8 mouse cellular contexts compared by ENCODE assay signal in the genomic region with DNA sequence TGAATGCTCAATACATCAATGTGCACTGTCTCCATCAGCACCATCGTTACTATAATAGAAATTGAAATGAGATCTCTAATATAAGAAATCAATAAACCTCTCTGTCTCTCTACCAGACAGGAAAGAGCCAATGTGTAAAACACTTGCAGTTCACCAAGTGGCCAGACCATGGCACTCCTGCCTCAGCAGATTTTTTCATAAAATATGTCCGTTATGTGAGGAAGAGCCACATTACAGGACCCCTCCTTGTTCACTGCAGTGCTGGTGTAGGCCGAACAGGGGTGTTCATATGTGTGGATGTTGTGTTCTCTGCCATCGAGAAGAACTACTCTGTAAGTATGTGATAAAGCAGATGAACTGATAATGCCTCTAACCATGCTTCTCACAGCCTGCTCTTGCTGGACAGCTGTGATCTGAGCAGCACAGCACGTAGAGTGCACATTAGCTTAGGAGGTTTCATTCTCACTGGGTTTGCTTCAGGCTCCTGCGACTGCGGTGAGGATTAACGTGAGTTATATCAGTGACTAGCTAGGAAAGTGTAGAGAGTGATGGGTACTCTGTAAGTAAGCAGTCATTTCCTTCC. TPM values are rescaled to one million over a fixed set of nuclear protein-coding genes. Genes with fewer than 3 reads are reported as not detected.
DNase-seq lines count a peak whose midpoint lies in the region; ATAC-seq and TF ChIP-seq lines count a peak whose summit lies in the region.
"Had no signal": no experiment of that assay in that cellular context is flagged by ENCODE, and none has a peak within 500 bp of the region (broad histone marks: within the 10 kb centered on the region; RNA-seq: fewer than 3 reads in every experiment).

No protein-coding gene starts in this region.

- no peak overlapping the region for H3K27ac ChIP-seq in left cerebral cortex, adult 2 months
- H3K27ac ChIP-seq in hindbrain, embryonic 16.5 days (ENCODE audit: low read depth, low read length) = peak overlapping the region; percentile 8; the same call in 1 of the 2 replicates
- H3K27ac ChIP-seq: neural tube, embryonic 12.5 days had no signal

- H3K4me3 ChIP-seq in left cerebral cortex, adult 2 months = no peak overlapping the region
- H3K4me3 ChIP-seq in hindbrain, embryonic 16.5 days (ENCODE audit: low read length) = no peak overlapping the region
- H3K4me3 ChIP-seq: neural tube, embryonic 12.5 days had no signal

- H3K4me2 ChIP-seq in hindbrain, embryonic 16.5 days (ENCODE audit: low read length) = no peak overlapping the region
- H3K4me2 ChIP-seq: neural tube, embryonic 12.5 days had no signal

- peak; percentile 72 for TF ChIP-seq CTCF in left cerebral cortex, adult 2 months (IDR thresholded peaks at IDR 0.05)

- peak overlapping the region; percentile 38; the same call in 1 of the 2 replicates for H3K9ac ChIP-seq in hindbrain, embryonic 16.5 days (ENCODE audit: low read depth, low read length)
- H3K9ac ChIP-seq: neural tube, embryonic 12.5 days had no signal

- peaks cover 3% of the 10 kb centered on the region; the same call in 1 of the 2 replicates for H3K4me1 ChIP-seq in hindbrain, embryonic 16.5 days (ENCODE audit: control insufficient read depth, insufficient read depth, low read depth, low read length)
- H3K4me1 ChIP-seq: neural tube, embryonic 12.5 days had no signal

- no peaks in the 10 kb centered on the region for H3K27me3 ChIP-seq in hindbrain, embryonic 16.5 days (replicated peaks; ENCODE audit: control insufficient read depth, insufficient read depth, low read length)
- H3K27me3 ChIP-seq: neural tube, embryonic 12.5 days had no signal

- H3K36me3 ChIP-seq in hindbrain, embryonic 16.5 days (ENCODE audit: control insufficient read depth, insufficient read depth, low read length) = no peaks in the 10 kb centered on the region
- H3K36me3 ChIP-seq: neural tube, embryonic 12.5 days had no signal

- intact Hi-C loops in left cerebral cortex, adult 2 months (cut with DNase I) = no loop called here

- peak; percentile 17 to 26 for DNase-seq in left cerebral cortex, adult 2 months (ENCODE audit: extremely low spot score in 1 of 2, low spot score in 2 of 2)
- no peak for DNase-seq in left cerebral cortex, adult 8-10 months (ENCODE audit: low spot score in 2 of 2)
- DNase-seq in cerebellum, postnatal 25 days = peak; percentile 17 to 39
- peak; percentile 7 for DNase-seq in lung, postnatal 14 days
- no peak for DNase-seq in T-cell, adult 2 months (ENCODE audit: low spot score)

- ATAC-seq in hindbrain, embryonic 16.5 days = peak; percentile 83
- ATAC-seq in inflammation-experienced regulatory T-cells, adult 6 months = no peak

- 57% methylated on average over 8 of the region's 8 CpGs for WGBS in hindbrain, embryonic 16.5 days

- no peaks in the 10 kb centered on the region for H3K9me3 ChIP-seq in hindbrain, embryonic 16.5 days (ENCODE audit: control insufficient read depth, low read length)
- H3K9me3 ChIP-seq: neural tube, embryonic 12.5 days had no signal

RNA-seq across cellular contexts. Expression of gene Ptpn20, which starts 43.9 kb away (rescaled TPM):
- under 1 TPM; 0.49 to 0.63 TPM for total RNA-seq in left cerebral cortex, adult 2 months (2021)
- total RNA-seq in left cerebral cortex, adult 8-10 months (2022) = under 1 TPM; 0.28 to 0.66 (median 0.50) TPM
- 0.12 and 0.43 TPM in 2 replicates for polyA plus RNA-seq in hindbrain, embryonic 16.5 days (2015; fragmentation: Nextera tagmentation; extraction: Ambion mirVana)
- not detected for polyA plus RNA-seq in inflammation-experienced regulatory T-cells, adult 6 months (2017; shearing (Covaris generic))

Comparison
In these comparisons a context has a peak if more than half of its experiments do, and no peak if none do; other contexts are left out.
1. DNase-seq: peak in left cerebral cortex, adult 2 months (2 of 2), cerebellum, postnatal 25 days (2 of 2) and lung, postnatal 14 days (single experiment); none in left cerebral cortex, adult 8-10 months (0 of 2) and T-cell, adult 2 months (single experiment).